Mouse (Mus musculus) liver, embryonic 16.5 days (tissue): ENCODE measurements around the gene Rbms3. TPM values are rescaled to one million over a fixed set of nuclear protein-coding genes. Genes with fewer than 3 reads are reported as not detected.

ENCODE experiments used
- ATAC-seq: fragments of 200-750 bp; cut with Nextera tagmentation; 2 replicates; pipeline ENCODE4 v1.8.0; 2017; ENCODE audit warnings: low read depth, mild to moderate bottlenecking, moderate number of reproducible peaks, moderate library complexity
- H3K27ac ChIP-seq: fragments of 300-500 bp; sonication (generic); 2 replicates; pipeline ENCODE4 v1.5.1; 2014; ENCODE audit warnings: mild to moderate bottlenecking, low read length
- H3K27me3 ChIP-seq: fragments of 300-500 bp; sonication (generic); 2 replicates; pipeline ENCODE4 v1.6.1; 2014; ENCODE audit warnings: low read depth, low read length, mixed read lengths; ENCODE audit not compliant: control insufficient read depth, insufficient read depth
- H3K36me3 ChIP-seq: fragments of 300-500 bp; sonication (generic); 2 replicates; pipeline ENCODE4 v1.6.1; 2014; ENCODE audit warnings: mild to moderate bottlenecking; ENCODE audit not compliant: control insufficient read depth, insufficient read depth
- H3K4me1 ChIP-seq: fragments of 300-500 bp; sonication (generic); 2 replicates; pipeline ENCODE4 v1.6.1; 2014; ENCODE audit warnings: low read depth, low read length, mixed read lengths; ENCODE audit not compliant: control insufficient read depth
- H3K4me2 ChIP-seq: fragments of 300-500 bp; sonication (generic); 2 replicates; pipeline ENCODE4 v1.6.1; 2014; ENCODE audit warnings: low read depth, low read length, mixed read lengths
- H3K4me3 ChIP-seq: fragments of 300-500 bp; sonication (generic); 2 replicates; pipeline ENCODE4 v1.5.1; 2014; ENCODE audit warnings: low read depth, mild to moderate bottlenecking, low read length
- H3K9ac ChIP-seq: fragments of 300-500 bp; sonication (generic); 2 replicates; pipeline ENCODE4 v1.6.1; 2014; ENCODE audit warnings: low read depth, low read length
- H3K9me3 ChIP-seq: fragments of 300-500 bp; sonication (generic); replicated peaks from 2 replicates; pipeline ENCODE4 v1.6.1; 2016; ENCODE audit warnings: low read length; ENCODE audit not compliant: control insufficient read depth
- WGBS: fragments of 180-500 bp; shearing (Covaris S2); extraction: QIAGEN DNeasy Blood & Tissue Kit; methylation state at CpG from one replicate; pipeline ENCODE4 v1.1.7; 2014; ENCODE audit not compliant: insufficient replicate concordance; 5-methylcytosine and 5-hydroxymethylcytosine counted together
- polyA plus RNA-seq: library from polyadenylated mRNA; unstranded; fragments of >200 nt; fragmentation: Nextera tagmentation; extraction: Ambion mirVana; gene quantifications from 2 replicates; pipeline ENCODE4 v1.2.1, GENCODE M21; 2015

Gene Rbms3
- polyA plus RNA-seq, 1 experiment from 2014 or later = 3.5 TPM

DNA sequence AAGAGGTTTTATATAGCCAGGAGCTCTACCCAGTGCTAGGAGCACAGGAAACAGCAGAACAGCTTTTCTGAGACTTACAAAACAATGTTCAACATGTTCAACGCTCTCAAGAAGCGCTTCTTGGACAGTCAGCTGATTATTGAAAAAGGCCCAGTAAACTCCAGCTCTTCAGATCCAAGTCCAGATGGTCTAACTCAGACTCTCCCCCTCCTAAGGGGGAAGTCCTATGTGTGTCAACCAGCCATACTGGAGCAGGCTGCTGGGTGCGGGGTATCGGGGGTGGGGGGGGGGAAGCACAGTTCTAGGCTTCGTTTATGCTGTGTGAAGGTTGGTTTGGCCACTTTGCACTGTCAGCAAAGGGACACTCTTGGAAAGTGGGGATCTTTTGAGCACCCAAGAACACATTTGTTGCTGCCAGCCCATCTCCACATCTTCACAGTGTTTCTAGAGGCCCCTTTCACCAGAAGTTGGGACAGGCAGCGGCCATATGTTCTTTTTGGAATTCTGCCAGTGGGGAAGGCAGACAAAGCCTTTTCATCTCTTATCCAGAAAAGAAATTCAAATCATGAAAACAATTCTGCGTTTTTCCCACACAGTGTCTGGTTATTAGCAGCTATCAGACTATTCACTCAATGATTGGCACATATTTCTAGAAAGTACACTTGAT, 485.5 kb downstream of the Rbms3 start:
- Histone ChIP-seq H3K9ac (no peak overlapping the region), H3K4me3 (no peak overlapping the region), H3K27me3 (no peaks in the 10 kb centered on the region), H3K9me3 (no peaks in the 10 kb centered on the region), H3K4me1 (no peaks in the 10 kb centered on the region), H3K4me2 (no peak overlapping the region), H3K27ac (no peak overlapping the region), H3K36me3 (no peaks in the 10 kb centered on the region)
- 61% methylated on average over 7 of the region's 7 CpGs for WGBS
- no peak for ATAC-seq

GRCm38 (mm10) chr9:117139971-117140370, 489.7 kb downstream of the Rbms3 start:
- ATAC-seq = no peak
- H3K4me1 ChIP-seq = no peaks in the 10 kb centered on the region
- 74% methylated on average over 3 of the region's 3 CpGs for WGBS
- H3K4me3 ChIP-seq = no peak overlapping the region
- no peaks in the 10 kb centered on the region for H3K27me3 ChIP-seq
- no peak overlapping the region for H3K4me2 ChIP-seq
- no peaks in the 10 kb centered on the region for H3K36me3 ChIP-seq
- H3K27ac ChIP-seq = no peak overlapping the region
- no peaks in the 10 kb centered on the region for H3K9me3 ChIP-seq
- no peak overlapping the region for H3K9ac ChIP-seq

DNA sequence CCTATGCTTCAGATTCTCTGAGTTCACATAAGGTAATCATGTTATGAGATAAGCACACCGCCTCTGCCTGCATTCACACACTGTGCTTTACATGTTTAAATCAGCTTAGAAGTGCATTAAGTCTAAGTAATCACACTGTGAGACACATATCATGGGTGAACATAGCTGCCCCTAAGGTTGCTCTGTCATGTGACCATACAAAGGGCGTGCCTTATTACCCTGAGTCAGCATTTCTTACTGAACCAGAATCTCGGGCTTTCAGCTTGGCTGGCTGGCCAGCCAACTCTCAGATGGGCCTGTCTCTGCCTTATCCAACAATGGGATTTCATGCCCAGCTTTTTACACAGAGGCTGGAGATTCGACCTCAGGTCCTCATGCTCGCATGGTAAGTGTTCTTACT, 493.3 kb downstream of the Rbms3 start:
- no peak overlapping the region for H3K4me3 ChIP-seq
- no peaks in the 10 kb centered on the region for H3K9me3 ChIP-seq
- ATAC-seq = no peak
- no peaks in the 10 kb centered on the region for H3K27me3 ChIP-seq
- H3K36me3 ChIP-seq = no peaks in the 10 kb centered on the region
- H3K9ac ChIP-seq = no peak overlapping the region
- no peak overlapping the region for H3K4me2 ChIP-seq
- H3K4me1 ChIP-seq = no peaks in the 10 kb centered on the region
- 42% methylated on average over 5 of the region's 5 CpGs for WGBS
- H3K27ac ChIP-seq = no peak overlapping the region

DNA sequence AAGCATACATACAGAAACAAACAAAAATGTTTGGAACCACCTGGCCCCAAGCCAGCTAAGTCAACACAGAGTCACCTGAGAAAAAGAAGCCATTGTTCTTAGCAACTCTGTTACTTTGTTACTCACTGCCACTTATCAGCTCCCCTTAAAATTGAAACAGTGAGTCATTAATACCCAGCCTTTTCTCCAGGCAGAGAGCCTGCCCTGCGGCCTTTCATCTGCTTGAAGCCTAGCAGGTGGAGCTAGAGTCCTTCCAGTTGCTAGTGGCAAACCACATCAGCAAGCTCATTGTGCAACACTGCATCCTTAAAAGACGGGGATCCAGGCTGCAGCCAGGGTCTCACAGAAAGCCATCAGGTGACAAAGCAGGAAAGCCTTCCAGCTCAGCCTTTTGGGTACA, 495.7 kb downstream of the Rbms3 start:
- no peak overlapping the region for H3K27ac ChIP-seq
- H3K27me3 ChIP-seq = no peaks in the 10 kb centered on the region
- no peak overlapping the region for H3K9ac ChIP-seq
- H3K4me3 ChIP-seq = no peak overlapping the region
- H3K4me1 ChIP-seq = no peaks in the 10 kb centered on the region
- H3K9me3 ChIP-seq = no peaks in the 10 kb centered on the region
- WGBS = 42% methylated on average over 2 of the region's 2 CpGs
- H3K36me3 ChIP-seq = no peaks in the 10 kb centered on the region
- ATAC-seq = no peak
- H3K4me2 ChIP-seq = no peak overlapping the region

DNA sequence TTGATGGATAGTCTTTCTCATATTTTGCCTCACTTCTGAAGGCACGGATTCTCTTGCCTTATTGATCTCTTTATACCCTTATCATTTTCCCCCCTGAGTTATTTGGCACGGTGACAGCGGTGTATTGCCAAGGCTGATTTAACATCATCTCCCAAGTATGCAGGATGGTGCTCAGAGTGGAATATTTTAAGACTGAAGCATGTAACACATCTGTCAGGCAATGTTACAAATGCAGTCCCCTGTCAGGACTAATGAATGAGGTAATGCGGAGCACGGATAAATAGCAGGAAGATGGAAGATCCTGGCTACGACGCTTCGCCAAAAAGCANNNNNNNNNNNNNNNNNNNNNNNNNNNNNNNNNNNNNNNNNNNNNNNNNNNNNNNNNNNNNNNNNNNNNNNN, 502.9 kb downstream of the Rbms3 start:
- Histone ChIP-seq H3K4me1 (no peaks in the 10 kb centered on the region), H3K9ac (no peak overlapping the region), H3K27ac (no peak overlapping the region), H3K9me3 (no peaks in the 10 kb centered on the region), H3K4me3 (no peak overlapping the region), H3K36me3 (no peaks in the 10 kb centered on the region), H3K27me3 (no peaks in the 10 kb centered on the region), H3K4me2 (no peak overlapping the region)
- no peak for ATAC-seq
- WGBS = 72% methylated on average over 8 of the region's 8 CpGs

DNA sequence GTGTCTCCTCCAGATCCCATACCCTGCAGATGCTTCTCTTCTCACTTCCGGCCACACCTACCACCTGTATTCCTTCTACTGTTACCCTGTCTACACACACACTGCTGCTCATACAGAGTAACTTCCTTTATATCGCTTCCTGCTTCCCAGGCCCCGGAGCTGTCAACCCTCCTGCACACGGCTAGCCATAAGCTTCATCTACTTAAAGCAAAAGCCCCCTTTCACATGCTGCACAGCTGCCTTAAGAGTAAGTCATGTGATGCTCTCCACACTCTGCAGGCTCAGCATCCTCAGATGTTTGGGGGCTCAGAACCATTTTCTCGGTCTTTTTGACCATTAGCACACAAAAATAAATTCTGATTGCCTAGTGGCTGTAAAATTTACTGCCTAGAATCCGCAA, 503.9 kb downstream of the Rbms3 start:
- H3K27me3 ChIP-seq = no peaks in the 10 kb centered on the region
- H3K4me3 ChIP-seq = no peak overlapping the region
- H3K9ac ChIP-seq = no peak overlapping the region
- no peak overlapping the region for H3K4me2 ChIP-seq
- H3K27ac ChIP-seq = no peak overlapping the region
- no peaks in the 10 kb centered on the region for H3K36me3 ChIP-seq
- 47% methylated on average over 6 of the region's 6 CpGs for WGBS
- no peak for ATAC-seq
- no peaks in the 10 kb centered on the region for H3K9me3 ChIP-seq
- H3K4me1 ChIP-seq = no peaks in the 10 kb centered on the region

- Histone ChIP-seq H3K36me3 (no peaks in the 10 kb centered on the region), H3K4me2 (no peak overlapping the region), H3K4me3 (no peak overlapping the region), H3K9me3 (no peaks in the 10 kb centered on the region), H3K9ac (no peak overlapping the region), H3K4me1 (no peaks in the 10 kb centered on the region), H3K27me3 (no peaks in the 10 kb centered on the region), H3K27ac (no peak overlapping the region)
- 52% methylated on average over 6 of the region's 6 CpGs for WGBS
- ATAC-seq = no peak
Observed at GRCm38 (mm10) chr9:117121572-117121971, 508.1 kb downstream of the Rbms3 start.

- no peak for ATAC-seq
- Histone ChIP-seq H3K4me2 (no peak overlapping the region), H3K27me3 (no peaks in the 10 kb centered on the region), H3K4me1 (no peaks in the 10 kb centered on the region; the same call in 1 of the 2 replicates), H3K27ac (no peak overlapping the region), H3K9ac (no peak overlapping the region), H3K4me3 (no peak overlapping the region), H3K36me3 (no peaks in the 10 kb centered on the region), H3K9me3 (no peaks in the 10 kb centered on the region)
- 71% methylated on average over 10 of the region's 10 CpGs for WGBS
Observed at GRCm38 (mm10) chr9:117117181-117117729, 512.5 kb downstream of the Rbms3 start.

DNA sequence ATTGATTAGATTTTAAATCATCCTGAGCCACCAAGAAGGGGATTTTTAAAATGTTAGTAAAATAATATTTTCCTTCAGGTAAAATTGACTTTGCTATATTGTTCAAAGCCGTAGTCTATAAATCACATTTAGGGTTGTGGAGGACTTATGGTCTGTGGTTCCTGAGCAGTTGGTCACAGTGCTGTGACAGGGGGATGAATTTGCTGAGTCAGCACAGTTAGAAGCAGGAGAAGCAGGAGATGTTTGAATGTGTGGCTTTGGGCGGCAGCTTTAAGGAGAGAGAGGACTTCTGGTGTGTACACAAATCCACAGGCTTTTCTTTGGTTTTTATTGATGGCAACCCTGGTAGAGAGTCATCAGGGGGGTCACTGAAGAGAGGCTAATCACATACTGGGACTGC, 514.1 kb downstream of the Rbms3 start:
- no peak overlapping the region for H3K27ac ChIP-seq
- H3K36me3 ChIP-seq = no peaks in the 10 kb centered on the region
- no peak overlapping the region for H3K4me3 ChIP-seq
- no peaks in the 10 kb centered on the region for H3K27me3 ChIP-seq
- no peak for ATAC-seq
- no peaks in the 10 kb centered on the region for H3K9me3 ChIP-seq
- WGBS = 53% methylated on average over 2 of the region's 2 CpGs
- H3K4me1 ChIP-seq = no peaks in the 10 kb centered on the region; the same call in 1 of the 2 replicates
- H3K4me2 ChIP-seq = no peak overlapping the region
- H3K9ac ChIP-seq = no peak overlapping the region
